Mouse (Mus musculus): ENCODE data around the gene Gm10491.
"Not testable (repeated sequence)": the region's sequence is repeated elsewhere in the genome, so short reads cannot be mapped to it uniquely, and the experiment has no call there.

Gene Gm10491

GRCm38 (mm10) chrX:7907735-7908134 lies at the start of gene Gm10491:
Gm10491 (minus strand) TSS chrX:7907835.
- Histone ChIP-seq H3K36me3 (ENCODE audit: control insufficient read depth, insufficient read depth, low read length, poor library complexity, severe bottlenecking) (0 out of 2 replicates have a peak, but pooled peaks cover 2% of the 10 kb centered on the region), H3K27me3 (ENCODE audit: control insufficient read depth, insufficient read depth, low read length, poor library complexity, severe bottlenecking) (no peaks in the 10 kb centered on the region)
- no peak for DNase-seq (ENCODE audit: low read depth, low spot score)

- DNase-seq (ENCODE audit: low read depth, low spot score), result no peak
- no peaks in the 10 kb centered on the region for H3K27me3 ChIP-seq (ENCODE audit: control insufficient read depth, insufficient read depth, low read length, poor library complexity, severe bottlenecking)
- H3K36me3 ChIP-seq (ENCODE audit: control insufficient read depth, insufficient read depth, low read length, poor library complexity, severe bottlenecking), result no peaks in the 10 kb centered on the region
Observed at GRCm38 (mm10) chrX:7950091-7950490, 42.5 kb upstream of the Gm10491 start.

- no peaks in the 10 kb centered on the region for H3K36me3 ChIP-seq (ENCODE audit: control insufficient read depth, insufficient read depth, low read length, poor library complexity, severe bottlenecking)
- peak; percentile 92 for DNase-seq (ENCODE audit: low read depth, low spot score)
- H3K27me3 ChIP-seq (ENCODE audit: control insufficient read depth, insufficient read depth, low read length, poor library complexity, severe bottlenecking), result no peaks in the 10 kb centered on the region
Observed at GRCm38 (mm10) chrX:7947900-7948492, 40.4 kb upstream of the Gm10491 start.

GRCm38 (mm10) chrX:7947108-7947899 lies 39.7 kb upstream of the Gm10491 start, which contains the start of gene Hdac6:
Hdac6 (minus strand) TSS chrX:7947889.
- DNase-seq (ENCODE audit: low read depth, low spot score), result no peak
- no peaks in the 10 kb centered on the region for H3K27me3 ChIP-seq (ENCODE audit: control insufficient read depth, insufficient read depth, low read length, poor library complexity, severe bottlenecking)
- no peaks in the 10 kb centered on the region for H3K36me3 ChIP-seq (ENCODE audit: control insufficient read depth, insufficient read depth, low read length, poor library complexity, severe bottlenecking)

GRCm38 (mm10) chrX:7945618-7946017 lies 38.0 kb upstream of the Gm10491 start:
- Histone ChIP-seq H3K27me3 (ENCODE audit: control insufficient read depth, insufficient read depth, low read length, poor library complexity, severe bottlenecking) (no peaks in the 10 kb centered on the region), H3K36me3 (ENCODE audit: control insufficient read depth, insufficient read depth, low read length, poor library complexity, severe bottlenecking) (no peaks in the 10 kb centered on the region)
- no peak for DNase-seq (ENCODE audit: low read depth, low spot score)

- no peaks in the 10 kb centered on the region for H3K27me3 ChIP-seq (ENCODE audit: control insufficient read depth, insufficient read depth, low read length, poor library complexity, severe bottlenecking)
- no peaks in the 10 kb centered on the region; the same call in 1 of the 2 replicates for H3K36me3 ChIP-seq (ENCODE audit: control insufficient read depth, insufficient read depth, low read length, poor library complexity, severe bottlenecking)
- DNase-seq (ENCODE audit: low read depth, low spot score), result no peak
Observed at GRCm38 (mm10) chrX:7937667-7938066, 30.0 kb upstream of the Gm10491 start.

- Histone ChIP-seq H3K27me3 (ENCODE audit: control insufficient read depth, insufficient read depth, low read length, poor library complexity, severe bottlenecking) (no peaks in the 10 kb centered on the region), H3K36me3 (ENCODE audit: control insufficient read depth, insufficient read depth, low read length, poor library complexity, severe bottlenecking) (no peaks in the 10 kb centered on the region; the same call in 1 of the 2 replicates)
- no peak for DNase-seq (ENCODE audit: low read depth, low spot score)
Observed at GRCm38 (mm10) chrX:7936874-7937273, 29.2 kb upstream of the Gm10491 start.

- no peak for DNase-seq (ENCODE audit: low read depth, low spot score)
- H3K27me3 ChIP-seq (ENCODE audit: control insufficient read depth, insufficient read depth, low read length, poor library complexity, severe bottlenecking), result no peaks in the 10 kb centered on the region
- no peaks in the 10 kb centered on the region for H3K36me3 ChIP-seq (ENCODE audit: control insufficient read depth, insufficient read depth, low read length, poor library complexity, severe bottlenecking)
Observed at GRCm38 (mm10) chrX:7928270-7928790, 20.7 kb upstream of the Gm10491 start, which contains the start of gene Eras. Eras (minus strand) TSS chrX:7928607.

GRCm38 (mm10) chrX:7927116-7927515 lies 19.5 kb upstream of the Gm10491 start:
- DNase-seq (ENCODE audit: low read depth, low spot score), result no peak
- H3K36me3 ChIP-seq (ENCODE audit: control insufficient read depth, insufficient read depth, low read length, poor library complexity, severe bottlenecking), result no peaks in the 10 kb centered on the region
- H3K27me3 ChIP-seq (ENCODE audit: control insufficient read depth, insufficient read depth, low read length, poor library complexity, severe bottlenecking), result no peaks in the 10 kb centered on the region

GRCm38 (mm10) chrX:7926266-7926665 lies 18.6 kb upstream of the Gm10491 start:
- no peak for DNase-seq (ENCODE audit: low read depth, low spot score)
- Histone ChIP-seq H3K27me3 (ENCODE audit: control insufficient read depth, insufficient read depth, low read length, poor library complexity, severe bottlenecking) (no peaks in the 10 kb centered on the region), H3K36me3 (ENCODE audit: control insufficient read depth, insufficient read depth, low read length, poor library complexity, severe bottlenecking) (no peaks in the 10 kb centered on the region)

- no peak for DNase-seq (ENCODE audit: low read depth, low spot score)
- H3K27me3 ChIP-seq (ENCODE audit: control insufficient read depth, insufficient read depth, low read length, poor library complexity, severe bottlenecking), result no peaks in the 10 kb centered on the region
- no peaks in the 10 kb centered on the region for H3K36me3 ChIP-seq (ENCODE audit: control insufficient read depth, insufficient read depth, low read length, poor library complexity, severe bottlenecking)
Observed at GRCm38 (mm10) chrX:7922032-7922431, 14.4 kb upstream of the Gm10491 start.

GRCm38 (mm10) chrX:7919601-7920383 lies 12.2 kb upstream of the Gm10491 start, which contains the start of gene Pcsk1n:
Pcsk1n (plus strand) TSS chrX:7919822.
- no peak for DNase-seq (ENCODE audit: low read depth, low spot score)
- H3K36me3 ChIP-seq (ENCODE audit: control insufficient read depth, insufficient read depth, low read length, poor library complexity, severe bottlenecking), result no peaks in the 10 kb centered on the region
- no peaks in the 10 kb centered on the region for H3K27me3 ChIP-seq (ENCODE audit: control insufficient read depth, insufficient read depth, low read length, poor library complexity, severe bottlenecking)

- not testable (repeated sequence) for H3K36me3 ChIP-seq (ENCODE audit: control insufficient read depth, insufficient read depth, low read length, poor library complexity, severe bottlenecking); DNase-seq (ENCODE audit: low read depth, low spot score); H3K27me3 ChIP-seq (ENCODE audit: control insufficient read depth, insufficient read depth, low read length, poor library complexity, severe bottlenecking)
Observed at GRCm38 (mm10) chrX:7917960-7918359, 10.3 kb upstream of the Gm10491 start.

- H3K36me3 ChIP-seq (ENCODE audit: control insufficient read depth, insufficient read depth, low read length, poor library complexity, severe bottlenecking); H3K27me3 ChIP-seq (ENCODE audit: control insufficient read depth, insufficient read depth, low read length, poor library complexity, severe bottlenecking); DNase-seq (ENCODE audit: low read depth, low spot score): not testable (repeated sequence)
Observed at GRCm38 (mm10) chrX:7915669-7916068, 8.0 kb upstream of the Gm10491 start.
